Mouse (Mus musculus) frontal cortex, postnatal 25 days (tissue): ENCODE results near the gene Gsap.
"Not testable (repeated sequence)": the region's sequence is repeated elsewhere in the genome, so short reads cannot be mapped to it uniquely, and the experiment has no call there.

ENCODE experiments used
- DNase-seq, 2 experiments: peaks; one replicate each; pipeline ENCODE4 v3.0.0; 2022; ENCODE audit warnings: low spot score in 2 of 2

Gsap gene

DNA sequence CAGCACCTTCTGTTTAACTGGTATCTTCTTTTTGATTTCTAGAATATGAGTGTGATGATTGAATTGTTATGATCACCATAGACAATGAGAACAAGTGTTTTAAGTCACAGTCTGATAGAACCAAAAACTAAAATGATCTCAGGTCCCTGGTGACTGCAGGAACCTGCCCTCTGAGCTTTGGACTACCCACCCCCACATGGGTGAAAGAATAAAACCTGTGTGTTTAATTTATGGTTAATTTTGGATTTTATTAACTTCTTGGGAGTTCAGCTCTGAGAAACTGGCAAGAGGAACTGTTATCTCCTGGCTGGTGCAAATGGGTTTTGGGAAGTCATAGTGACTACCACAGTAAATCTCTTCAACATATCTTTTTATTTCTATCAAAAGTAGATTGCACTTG lies 6.6 kb upstream of the Gsap start:
- DNase-seq = no peak

DNA sequence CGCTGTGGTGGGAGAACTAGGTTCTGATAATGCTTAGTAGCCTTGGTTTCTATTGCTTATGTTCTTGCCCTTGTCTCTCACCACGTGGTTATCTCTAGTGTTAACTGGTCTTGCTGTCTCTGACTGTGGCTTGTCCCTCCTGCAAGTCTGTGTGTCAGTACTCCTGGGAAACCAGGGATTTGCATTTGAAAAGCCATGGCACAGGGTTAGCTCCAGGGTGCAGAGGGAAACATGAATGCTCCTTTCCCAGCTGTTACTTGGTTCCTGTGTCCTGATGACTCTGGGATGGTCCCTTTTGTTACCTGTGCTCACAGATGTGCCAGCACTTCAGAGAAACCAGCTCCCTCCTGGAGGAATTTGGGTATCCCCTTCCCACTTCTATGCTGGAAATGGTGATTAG lies 3.0 kb upstream of the Gsap start:
- not testable (repeated sequence) for DNase-seq

DNA sequence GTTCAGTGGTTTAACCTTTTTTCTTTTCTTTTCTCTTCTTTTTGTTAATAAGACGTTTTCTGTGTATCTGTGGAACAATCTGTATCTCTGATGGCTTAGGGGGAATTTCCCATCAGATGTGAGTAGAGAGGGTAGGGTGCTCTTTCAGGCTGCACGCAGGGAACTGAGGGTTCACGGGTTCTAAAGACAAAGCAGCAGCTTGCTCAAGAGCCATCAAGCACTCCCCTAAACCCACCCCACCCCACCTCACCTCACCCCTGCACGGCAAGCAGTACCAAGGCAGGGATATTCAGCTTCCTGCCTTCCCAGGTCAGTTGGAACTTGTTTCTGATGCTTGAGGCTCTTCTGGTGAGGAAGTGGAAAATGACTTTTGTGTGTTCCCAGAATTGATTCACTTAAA lies 766 bp downstream of the Gsap start:
- no peak for DNase-seq

DNA sequence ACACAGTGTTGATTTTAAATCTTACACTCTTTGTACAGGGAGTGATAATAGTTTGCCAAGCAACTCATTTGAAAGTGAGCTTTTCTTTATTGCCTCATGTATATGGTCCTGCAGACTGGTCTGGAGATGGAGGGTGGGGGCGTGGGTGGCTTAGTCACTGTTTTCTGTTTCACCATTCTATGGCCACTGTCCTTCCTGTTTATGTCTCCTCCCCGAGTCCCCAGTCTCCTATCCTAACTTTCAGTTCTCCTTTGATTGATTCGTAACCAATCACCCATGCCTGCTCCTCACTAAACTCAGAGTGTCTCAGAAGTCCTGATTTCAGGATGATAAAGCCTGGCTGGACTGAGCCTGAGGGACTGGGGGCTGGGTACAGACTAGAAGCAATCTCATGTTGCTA lies 2.4 kb downstream of the Gsap start:
- DNase-seq = no peak

- no peak for DNase-seq
Observed at GRCm38 (mm10) chr5:21189036-21189435, 3.0 kb downstream of the Gsap start.

DNA sequence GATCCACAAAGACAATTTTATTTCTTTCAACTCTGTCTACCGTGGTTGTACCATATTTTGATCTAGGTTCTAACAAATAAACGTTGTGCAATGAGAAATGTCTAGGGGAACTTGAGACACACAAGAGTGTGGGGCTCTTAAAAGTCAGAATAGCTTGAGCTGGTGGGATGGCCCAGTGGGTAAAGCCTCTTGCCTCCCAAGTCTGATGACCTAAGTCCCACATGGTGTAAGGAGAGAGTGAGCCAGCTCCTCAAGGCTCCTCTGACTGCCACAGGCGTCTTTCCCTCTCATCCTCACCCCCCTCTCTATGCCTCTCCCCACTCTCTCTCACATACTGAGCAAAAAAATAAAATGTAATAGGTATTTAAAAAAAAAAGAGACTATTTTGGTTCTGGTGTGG lies 3.4 kb downstream of the Gsap start:
- no peak for DNase-seq

GRCm38 (mm10) chr5:21203504-21203903 lies 17.4 kb downstream of the Gsap start:
- no peak for DNase-seq

DNA sequence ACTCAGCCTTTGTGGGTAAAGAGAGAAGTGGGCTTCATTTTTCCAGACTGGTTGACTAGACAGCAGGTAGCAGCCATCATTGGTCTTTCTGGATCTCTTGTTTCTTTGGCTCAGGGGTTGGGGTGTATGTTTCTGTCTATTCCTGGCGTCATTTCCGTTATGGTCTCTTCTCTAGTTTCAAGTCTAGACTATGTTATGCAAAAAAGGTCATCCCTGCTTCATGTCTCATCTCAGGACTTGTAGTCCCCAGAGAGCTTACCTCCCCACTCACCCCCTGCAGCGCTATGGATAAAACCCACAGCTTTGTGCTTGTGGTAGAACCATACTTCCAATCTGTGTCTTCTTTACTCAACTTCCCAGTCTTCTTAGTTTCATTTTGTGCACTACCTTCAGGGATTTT lies 18.1 kb downstream of the Gsap start:
- no peak for DNase-seq

DNA sequence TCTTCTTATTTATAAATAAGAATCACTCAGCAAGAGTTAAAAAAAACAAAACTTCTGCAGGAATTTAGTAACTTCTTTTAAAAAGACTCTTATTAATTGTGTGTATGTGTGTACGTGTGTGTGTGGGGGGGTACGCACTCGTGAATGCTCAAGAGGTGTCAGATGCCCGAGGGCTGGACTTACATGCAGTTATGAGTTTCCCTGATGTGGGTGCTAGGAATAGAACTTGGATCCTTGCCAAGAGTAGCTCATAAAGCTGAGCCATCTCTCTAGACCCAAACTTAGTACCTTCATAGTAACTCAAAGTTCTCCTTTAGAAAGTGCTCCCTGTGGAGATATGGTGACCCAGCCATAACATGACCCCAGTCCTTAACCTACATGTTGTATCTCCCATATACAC lies 20.0 kb downstream of the Gsap start:
- no peak for DNase-seq

DNA sequence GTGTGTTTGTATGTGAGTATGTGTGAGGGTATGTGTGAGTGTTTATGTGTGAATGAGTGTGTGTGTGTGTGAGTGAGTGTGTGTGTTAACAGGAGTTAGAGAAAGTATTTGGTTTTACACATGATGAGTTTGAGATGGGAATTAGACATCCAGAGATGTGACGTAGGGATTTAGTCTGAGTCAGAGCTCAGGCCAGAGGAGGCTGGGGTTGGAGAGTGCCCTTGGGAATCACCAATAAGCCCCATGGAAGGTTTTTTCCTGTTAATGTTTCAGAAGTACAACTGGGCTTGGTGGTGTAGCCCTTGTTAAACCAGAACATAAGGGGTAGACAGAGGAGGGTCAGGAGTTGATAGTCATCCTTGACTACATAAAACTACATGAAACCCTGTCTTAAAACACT lies 25.4 kb downstream of the Gsap start:
- no peak for DNase-seq

GRCm38 (mm10) chr5:21212933-21213332 lies 26.9 kb downstream of the Gsap start:
- DNase-seq = no peak

- DNase-seq = no peak
Observed at GRCm38 (mm10) chr5:21213801-21214200, 27.7 kb downstream of the Gsap start.

GRCm38 (mm10) chr5:21217453-21218294 lies 31.6 kb downstream of the Gsap start:
- no peak for DNase-seq

- no peak for DNase-seq
Observed at GRCm38 (mm10) chr5:21232876-21233275, 46.8 kb downstream of the Gsap start.

DNA sequence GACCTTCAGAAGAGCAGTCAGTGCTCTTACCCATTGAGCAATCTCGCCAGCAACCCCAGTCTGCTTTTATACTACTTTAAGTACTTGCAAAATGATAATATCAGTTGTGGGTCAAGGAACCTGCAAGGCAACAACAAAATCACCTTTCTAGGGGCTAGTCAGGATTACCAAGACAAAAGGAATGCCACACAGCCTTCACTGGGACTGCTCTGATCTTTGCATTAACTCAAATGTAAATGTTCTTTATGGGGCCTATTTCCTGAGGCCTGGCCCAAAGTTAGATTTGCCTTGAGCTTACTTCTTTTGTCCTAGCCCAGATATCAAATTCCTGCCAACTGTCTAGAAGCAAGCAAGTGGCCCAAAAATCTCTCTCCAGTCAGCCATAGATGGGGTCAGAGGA lies 58.5 kb downstream of the Gsap start:
- no peak for DNase-seq

GRCm38 (mm10) chr5:21245241-21245640 lies 59.2 kb downstream of the Gsap start:
- DNase-seq = no peak

DNA sequence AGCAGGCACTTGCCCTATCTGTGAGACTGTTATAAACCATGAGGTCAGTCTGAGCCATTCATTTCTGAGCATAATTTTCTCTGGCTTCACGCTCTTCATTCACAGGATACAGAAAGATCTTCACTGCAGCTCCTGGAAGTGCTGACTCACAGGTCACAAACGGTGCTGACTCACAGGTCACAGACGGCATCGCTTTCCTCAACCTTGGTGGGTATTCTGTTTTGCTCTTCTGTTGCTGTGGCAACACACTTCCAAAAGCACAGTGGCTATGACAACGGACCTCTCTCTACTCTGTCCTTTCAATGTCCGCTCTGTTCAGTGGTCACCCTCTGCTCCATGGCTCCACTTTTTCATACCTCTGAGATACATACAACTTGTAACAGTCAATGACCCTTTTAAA lies 60.7 kb downstream of the Gsap start:
- no peak for DNase-seq

DNA sequence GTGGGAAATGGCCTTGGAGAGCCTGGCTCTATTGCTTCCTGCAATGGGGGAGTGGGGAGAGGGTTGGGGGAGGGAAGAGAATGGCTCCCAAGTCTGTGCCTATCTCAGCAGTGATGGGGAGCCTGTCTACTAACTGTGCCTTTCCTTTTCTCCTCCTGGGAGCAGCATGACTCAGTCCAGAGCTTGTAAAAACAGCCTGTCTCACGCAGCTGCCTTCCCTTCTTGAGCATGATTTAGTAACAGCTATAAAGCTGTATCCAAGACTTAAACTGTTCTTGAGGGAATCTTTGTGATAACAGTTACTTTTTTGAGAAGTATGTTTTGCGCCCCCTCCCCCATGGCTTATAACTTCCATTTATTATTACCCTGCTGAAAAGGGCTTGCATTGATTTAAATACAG lies 61.9 kb downstream of the Gsap start:
- no peak for DNase-seq

DNA sequence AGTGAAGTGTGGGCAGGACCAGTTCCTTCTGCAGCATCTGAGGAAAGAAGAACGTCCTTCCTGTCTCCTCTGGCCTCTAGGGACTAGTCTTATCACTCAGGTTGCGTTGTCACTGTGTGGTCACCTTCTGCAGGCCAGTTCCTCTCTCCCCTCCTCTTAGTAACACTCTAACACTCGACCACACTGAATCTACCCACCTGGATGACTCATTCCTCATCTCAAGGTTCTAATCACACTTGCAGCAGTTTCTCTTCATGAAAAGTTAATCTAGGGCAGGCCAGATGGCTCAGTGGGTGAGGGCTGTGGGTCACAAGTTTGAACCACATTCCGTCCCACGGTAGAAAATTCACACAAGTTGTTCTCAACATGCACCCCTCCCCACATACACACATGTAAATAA lies 62.8 kb downstream of the Gsap start:
- no peak for DNase-seq

DNA sequence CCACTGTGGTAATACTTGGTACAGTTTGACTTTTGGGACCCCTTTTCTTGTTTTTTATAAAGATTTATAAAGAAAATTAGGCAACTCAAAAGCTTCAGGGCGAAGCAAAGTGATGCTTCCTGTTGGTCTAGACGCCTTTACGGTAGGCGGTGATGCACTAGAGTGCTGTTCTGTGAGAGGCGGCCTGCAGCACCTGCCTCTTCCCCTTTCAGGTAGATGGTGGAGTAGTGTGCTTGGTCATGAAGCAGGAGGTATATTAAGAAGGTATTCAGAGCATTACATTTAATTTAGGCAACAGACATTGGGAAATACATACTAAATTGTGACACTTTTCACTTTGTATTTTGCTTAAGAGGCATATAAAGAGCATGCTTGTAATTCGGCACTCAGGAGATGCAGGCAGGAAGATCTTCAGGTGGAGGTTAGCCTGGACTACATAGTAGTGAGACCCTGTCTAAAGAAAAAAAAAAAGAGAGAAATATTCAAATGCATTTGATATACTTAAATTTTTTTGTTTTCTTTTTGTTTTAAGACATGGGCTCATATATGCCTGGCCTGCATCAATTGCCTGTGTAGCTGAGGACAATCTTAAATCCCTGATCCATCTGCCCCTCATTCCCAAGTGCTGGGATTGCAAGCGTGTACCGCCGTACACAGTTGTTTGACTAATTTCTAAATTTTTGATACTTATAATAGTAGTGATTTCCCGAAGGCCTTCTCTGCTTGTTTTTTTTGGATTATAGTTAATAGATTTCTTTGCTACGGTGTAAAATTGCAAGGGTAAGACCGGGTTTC lies 68.9 kb downstream of the Gsap start:
- no peak for DNase-seq

DNA sequence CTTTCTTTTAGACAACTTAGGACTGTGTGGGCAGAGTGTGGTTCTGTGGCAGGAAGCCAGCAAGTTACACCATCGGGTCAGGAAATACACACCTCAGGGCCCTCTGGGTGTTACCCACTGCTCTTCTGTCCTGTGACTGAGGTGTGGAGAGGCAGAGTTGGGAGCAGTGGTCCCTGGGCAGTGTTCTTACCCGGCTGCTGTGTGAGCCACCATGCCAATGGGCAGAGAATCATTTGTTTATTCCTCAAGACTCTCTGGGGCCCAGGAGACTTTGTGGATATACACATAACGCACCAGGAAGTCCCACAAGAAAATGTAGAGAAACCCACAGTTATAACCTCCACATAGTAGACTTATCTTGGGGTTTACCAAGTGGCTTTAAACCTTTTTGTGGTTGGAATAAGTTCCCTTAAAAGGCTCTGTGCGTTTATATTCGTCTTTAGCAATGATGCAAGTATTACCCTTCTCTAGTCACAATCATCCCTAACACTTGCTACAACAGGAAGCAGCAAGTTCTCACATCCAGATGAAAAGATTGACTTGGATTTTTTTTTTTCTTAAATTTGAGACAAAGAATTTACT lies 69.6 kb downstream of the Gsap start:
- no peak for DNase-seq

DNA sequence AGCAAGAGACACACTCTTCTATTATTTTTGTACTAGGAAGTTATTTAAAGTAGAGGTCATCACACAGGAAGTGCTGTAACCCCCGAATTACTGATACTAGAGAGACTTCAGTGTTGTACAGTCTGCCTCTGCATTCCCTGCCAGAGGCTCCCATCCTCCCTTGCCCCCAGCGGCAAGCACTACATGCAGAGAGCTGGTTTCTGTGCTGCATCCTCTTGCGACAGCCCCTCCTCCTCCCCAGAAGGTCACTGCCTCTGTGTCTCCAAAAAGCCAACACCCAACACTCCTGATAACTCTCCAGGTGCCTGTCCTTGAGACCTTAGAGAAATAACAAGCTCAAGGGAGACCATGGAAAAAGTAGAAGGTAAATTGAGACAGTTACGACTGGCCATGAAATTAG lies 71.1 kb downstream of the Gsap start:
- DNase-seq = no peak

- no peak for DNase-seq
Observed at GRCm38 (mm10) chr5:21257806-21258205, 71.8 kb downstream of the Gsap start.
